Mouse (Mus musculus) hindbrain, embryonic 13.5 days (tissue): ENCODE measurements around the gene Fzd9. TPM values are rescaled to one million over a fixed set of nuclear protein-coding genes. Genes with fewer than 3 reads are reported as not detected.
"Not testable (repeated sequence)": the region's sequence is repeated elsewhere in the genome, so short reads cannot be mapped to it uniquely, and the experiment has no call there.

Experiments used
- ATAC-seq: fragments of 200-750 bp; cut with Nextera tagmentation; 2 replicates; pipeline ENCODE4 v1.8.0; 2017; ENCODE audit warnings: moderate TSS enrichment; ENCODE audit not compliant: low FRiP score
- H3K27ac ChIP-seq: fragments of 300-500 bp; sonication (generic); 2 replicates; pipeline ENCODE4 v1.5.1; 2015; ENCODE audit warnings: inconsistent platforms, mild to moderate bottlenecking, moderate library complexity
- H3K27me3 ChIP-seq: fragments of 300-500 bp; sonication (generic); 2 replicates; pipeline ENCODE4 v1.6.1; 2015; ENCODE audit warnings: mild to moderate bottlenecking, inconsistent platforms
- H3K36me3 ChIP-seq: fragments of 300-500 bp; sonication (generic); 2 replicates; pipeline ENCODE4 v1.6.1; 2015; ENCODE audit warnings: mild to moderate bottlenecking, inconsistent platforms
- H3K4me1 ChIP-seq: fragments of 300-500 bp; sonication (generic); replicated peaks from 2 replicates; pipeline ENCODE4 v1.6.1; 2015; ENCODE audit warnings: inconsistent platforms
- H3K4me2 ChIP-seq: fragments of 300-500 bp; sonication (generic); 2 replicates; pipeline ENCODE4 v1.6.1; 2015; ENCODE audit warnings: inconsistent platforms, mild to moderate bottlenecking, moderate library complexity
- H3K4me3 ChIP-seq: fragments of 300-500 bp; sonication (generic); 2 replicates; pipeline ENCODE4 v1.5.1; 2015; ENCODE audit warnings: mild to moderate bottlenecking, inconsistent platforms
- H3K9ac ChIP-seq: fragments of 300-500 bp; sonication (generic); 2 replicates; pipeline ENCODE4 v1.6.1; 2015; ENCODE audit warnings: mild to moderate bottlenecking, inconsistent platforms
- H3K9me3 ChIP-seq: fragments of 300-500 bp; sonication (generic); 2 replicates; pipeline ENCODE4 v1.6.1; 2016; ENCODE audit warnings: inconsistent platforms
- WGBS: fragments of 180-500 bp; shearing (Covaris S2); methylation state at CpG from one replicate; pipeline ENCODE4 v1.1.7; 2015; 5-methylcytosine and 5-hydroxymethylcytosine counted together
- polyA plus RNA-seq: library from polyadenylated mRNA; unstranded; fragments of >200 nt; fragmentation: Nextera tagmentation; extraction: Ambion mirVana; gene quantifications from 2 replicates; pipeline ENCODE4 v1.2.1, GENCODE M21; 2015

Gene Fzd9
- polyA plus RNA-seq, 1 experiment from 2014 or later = 14.3 TPM

DNA sequence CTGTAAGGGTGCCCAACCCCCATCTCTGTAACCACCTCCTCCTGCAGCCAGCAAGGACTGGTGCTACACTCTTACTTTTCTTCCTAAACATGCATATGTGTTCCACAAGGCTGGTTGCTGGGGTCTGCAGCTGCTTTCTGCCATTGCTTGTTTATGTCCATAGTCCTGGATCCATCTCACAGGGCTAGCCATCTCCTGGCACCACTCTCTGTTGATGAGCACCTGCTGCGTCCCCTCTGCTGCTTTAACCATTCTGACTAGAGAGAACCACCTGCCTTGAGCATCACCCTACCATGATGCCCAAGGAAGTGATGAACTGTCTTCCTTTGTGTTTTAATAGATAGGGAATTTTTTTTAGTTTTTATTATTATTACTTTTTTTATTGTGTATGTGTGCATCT is 7.9 kb downstream of the Fzd9 start:
- Histone ChIP-seq H3K9me3 (no peaks in the 10 kb centered on the region), H3K27me3 (no peaks in the 10 kb centered on the region), H3K4me2 (no peak overlapping the region), H3K27ac (no peak overlapping the region), H3K36me3 (peaks cover 91% of the 10 kb centered on the region), H3K4me1 (peaks cover 14% of the 10 kb centered on the region; the same call in 1 of the 2 replicates), H3K9ac (no peak overlapping the region), H3K4me3 (no peak overlapping the region)
- WGBS = 100% methylated on average over 1 of the region's 1 CpGs
- ATAC-seq = no peak

DNA sequence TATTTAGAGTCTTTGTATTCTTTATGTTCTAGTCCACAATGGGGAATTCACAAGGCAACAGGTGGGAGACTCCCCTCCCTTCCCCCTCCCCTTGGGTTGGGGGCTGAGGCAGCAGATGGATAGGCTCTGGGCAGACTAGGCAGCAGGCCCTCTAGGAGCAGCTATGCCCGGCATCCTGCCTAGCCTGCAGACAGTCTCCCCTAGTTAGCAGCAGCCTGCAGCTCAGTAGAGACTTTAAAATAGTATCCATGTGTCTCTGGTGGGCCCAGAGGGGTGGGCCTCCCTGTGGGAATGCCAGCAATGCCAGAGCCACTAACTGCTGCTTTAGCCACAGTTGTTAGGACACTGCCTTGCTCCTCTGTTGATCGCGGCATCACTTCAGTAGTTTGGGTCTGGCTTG is 8.4 kb downstream of the Fzd9 start:
- Histone ChIP-seq H3K36me3 (peaks cover 97% of the 10 kb centered on the region), H3K9ac (no peak overlapping the region), H3K27ac (no peak overlapping the region)

DNA sequence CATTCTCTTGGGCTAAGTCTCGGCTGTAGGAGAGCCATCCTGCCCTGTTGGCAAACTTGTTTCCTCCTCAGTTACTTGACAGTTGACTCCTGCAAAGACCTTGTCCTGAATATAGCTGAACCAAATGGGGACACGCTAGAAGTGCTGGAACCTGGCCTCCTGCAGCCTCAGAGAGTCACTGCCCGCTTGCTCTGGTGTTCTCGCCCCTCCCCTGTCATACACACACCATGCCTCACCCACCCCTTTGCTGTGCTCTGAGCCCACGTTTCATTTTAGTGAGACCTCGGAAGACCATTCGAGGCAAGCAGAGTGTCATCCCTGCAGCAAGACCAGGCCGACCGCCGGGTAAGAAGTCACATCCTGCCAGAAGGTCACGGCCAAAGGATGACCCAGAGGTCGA is 8.9 kb downstream of the Fzd9 start:
- ATAC-seq = no peak
- WGBS = 72% methylated on average over 12 of the region's 12 CpGs

More for the DNA sequence above, 8.4 kb downstream of the Fzd9 start:
- H3K4me1 ChIP-seq = peaks cover 14% of the 10 kb centered on the region; the same call in 1 of the 2 replicates
- H3K27me3 ChIP-seq = no peaks in the 10 kb centered on the region
- H3K4me3 ChIP-seq = no peak overlapping the region
- ATAC-seq = no peak
- no peaks in the 10 kb centered on the region for H3K9me3 ChIP-seq
- no peak overlapping the region for H3K4me2 ChIP-seq
- 88% methylated on average over 3 of the region's 3 CpGs for WGBS

DNA sequence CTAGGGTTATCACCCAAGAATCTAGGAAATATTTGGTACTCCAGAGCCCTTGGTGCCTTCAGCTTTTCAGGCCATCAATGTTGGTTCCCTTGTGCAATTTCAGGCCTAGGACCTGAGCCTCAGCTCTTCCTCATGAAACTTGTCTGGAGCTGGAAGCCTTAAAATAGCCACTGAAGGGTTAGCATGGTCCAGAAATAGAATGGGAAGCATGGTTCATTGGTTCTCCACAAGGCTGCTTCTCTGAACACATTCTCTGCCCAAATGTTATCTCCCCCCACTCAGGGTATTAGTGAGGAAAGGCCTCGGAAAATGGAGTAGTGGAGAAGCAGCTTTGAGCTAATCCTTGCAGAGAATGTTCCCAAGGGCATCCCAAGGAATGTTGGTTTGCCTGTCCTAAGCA is 9.6 kb downstream of the Fzd9 start:
- WGBS = 82% methylated on average over 1 of the region's 1 CpGs
- no peaks in the 10 kb centered on the region for H3K27me3 ChIP-seq
- H3K4me2 ChIP-seq = no peak overlapping the region
- H3K4me1 ChIP-seq = peaks cover 7% of the 10 kb centered on the region; the same call in 1 of the 2 replicates
- peaks cover 98% of the 10 kb centered on the region for H3K36me3 ChIP-seq
- no peak for ATAC-seq
- H3K9ac ChIP-seq = no peak overlapping the region
- no peaks in the 10 kb centered on the region for H3K9me3 ChIP-seq
- H3K4me3 ChIP-seq = no peak overlapping the region
- H3K27ac ChIP-seq = no peak overlapping the region

More for the DNA sequence above, 8.9 kb downstream of the Fzd9 start:
- Histone ChIP-seq H3K9ac (no peak overlapping the region), H3K9me3 (no peaks in the 10 kb centered on the region), H3K4me3 (no peak overlapping the region), H3K27me3 (no peaks in the 10 kb centered on the region), H3K4me2 (no peak overlapping the region), H3K27ac (no peak overlapping the region), H3K4me1 (peaks cover 9% of the 10 kb centered on the region; the same call in 1 of the 2 replicates), H3K36me3 (peaks cover 98% of the 10 kb centered on the region)

DNA sequence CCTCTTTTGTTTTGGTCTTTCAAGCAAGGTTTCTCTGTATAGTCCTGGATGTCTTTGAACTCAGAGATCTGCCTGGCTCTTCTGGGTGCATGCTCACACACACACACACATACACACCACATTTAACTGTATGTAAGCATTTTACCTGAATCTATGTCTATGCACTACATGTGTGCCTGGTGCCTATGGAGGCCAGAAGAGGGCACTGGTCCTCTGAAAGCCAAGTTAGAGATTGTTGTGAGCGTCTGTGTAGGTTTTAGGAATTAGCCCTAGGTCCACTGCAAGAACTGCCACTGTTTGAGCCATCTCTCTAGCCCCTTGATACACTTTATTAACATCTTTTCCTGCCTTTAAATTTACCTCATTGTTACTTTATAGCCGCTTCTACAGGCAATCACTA is 12.2 kb downstream of the Fzd9 start:
- peaks cover 95% of the 10 kb centered on the region for H3K36me3 ChIP-seq
- H3K4me2 ChIP-seq = no peak overlapping the region
- H3K9ac ChIP-seq = no peak overlapping the region
- WGBS = 83% methylated on average over 2 of the region's 2 CpGs
- no peak overlapping the region for H3K27ac ChIP-seq
- H3K9me3 ChIP-seq = no peaks in the 10 kb centered on the region
- H3K4me3 ChIP-seq = no peak overlapping the region
- H3K4me1 ChIP-seq = 0 out of 2 replicates have a peak, but pooled peaks cover 2% of the 10 kb centered on the region
- no peaks in the 10 kb centered on the region for H3K27me3 ChIP-seq
- no peak for ATAC-seq

DNA sequence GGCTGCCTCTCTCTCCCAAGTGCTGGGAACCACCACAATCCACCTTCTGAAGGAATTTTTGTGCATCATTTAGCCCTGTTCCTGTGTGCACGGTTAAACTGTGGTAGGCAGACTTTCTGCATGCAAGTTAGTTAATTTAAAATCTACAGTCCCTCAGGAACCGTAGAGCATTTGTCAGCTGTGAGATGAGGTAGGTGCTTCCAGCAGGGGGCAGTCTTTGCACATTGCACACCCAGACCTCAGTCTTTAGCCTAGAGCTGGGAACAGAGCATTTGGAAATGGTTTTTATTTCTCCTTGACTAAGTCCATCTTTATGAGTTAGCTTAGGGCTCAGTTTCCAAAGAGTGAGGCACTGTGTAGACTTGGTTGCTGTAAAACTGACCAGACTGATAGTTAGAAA is 14.5 kb downstream of the Fzd9 start:
- Histone ChIP-seq H3K4me3 (no peak overlapping the region), H3K36me3 (peaks cover 95% of the 10 kb centered on the region), H3K9me3 (no peaks in the 10 kb centered on the region), H3K9ac (no peak overlapping the region), H3K4me2 (no peak overlapping the region), H3K27ac (no peak overlapping the region), H3K27me3 (no peaks in the 10 kb centered on the region), H3K4me1 (no peaks in the 10 kb centered on the region)
- ATAC-seq = no peak
- WGBS = 45% methylated on average over 2 of the region's 2 CpGs

DNA sequence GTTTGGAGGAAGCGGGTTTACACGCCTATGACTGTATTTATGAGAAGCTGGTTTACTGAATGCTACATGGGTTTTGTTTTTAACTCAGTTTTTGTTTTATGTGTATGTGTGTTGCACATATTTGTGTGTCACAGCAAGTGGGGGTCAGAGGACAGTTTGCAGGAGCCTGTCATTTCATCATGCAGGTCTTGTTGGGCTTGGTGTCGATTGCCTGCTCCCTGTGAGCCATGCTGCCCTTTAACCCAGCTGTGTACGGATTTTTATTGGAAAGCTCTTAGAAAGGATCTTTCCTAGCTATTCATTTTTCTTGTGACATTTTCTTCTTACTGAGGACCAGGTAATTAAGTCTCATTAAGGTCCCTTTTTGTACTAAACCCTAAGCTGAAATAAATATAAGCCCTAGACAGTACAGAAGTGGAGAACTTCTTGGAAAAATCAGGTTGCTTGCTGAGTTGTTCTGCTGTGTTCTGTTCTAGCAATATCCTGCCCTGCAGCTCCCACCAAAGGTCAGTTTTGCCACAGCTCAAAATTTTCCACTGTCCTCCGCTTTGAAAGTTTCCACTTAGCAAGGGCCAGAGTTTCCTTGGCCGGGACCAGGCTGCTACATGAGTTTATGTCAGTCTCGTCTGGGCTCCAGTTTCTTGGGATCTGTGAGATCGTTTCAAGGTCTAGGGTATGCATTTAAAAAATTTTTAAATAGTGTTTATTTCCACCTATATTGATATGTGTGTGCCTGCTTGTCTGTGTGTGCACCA is 17.7 kb downstream of the Fzd9 start:
- 89% methylated on average over 8 of the region's 8 CpGs for WGBS
- no peak overlapping the region for H3K27ac ChIP-seq
- H3K36me3 ChIP-seq = peaks cover 91% of the 10 kb centered on the region
- no peak overlapping the region for H3K4me2 ChIP-seq
- H3K9me3 ChIP-seq = no peaks in the 10 kb centered on the region
- no peaks in the 10 kb centered on the region for H3K4me1 ChIP-seq
- no peaks in the 10 kb centered on the region for H3K27me3 ChIP-seq
- no peak overlapping the region for H3K9ac ChIP-seq
- no peak for ATAC-seq
- no peak overlapping the region for H3K4me3 ChIP-seq

DNA sequence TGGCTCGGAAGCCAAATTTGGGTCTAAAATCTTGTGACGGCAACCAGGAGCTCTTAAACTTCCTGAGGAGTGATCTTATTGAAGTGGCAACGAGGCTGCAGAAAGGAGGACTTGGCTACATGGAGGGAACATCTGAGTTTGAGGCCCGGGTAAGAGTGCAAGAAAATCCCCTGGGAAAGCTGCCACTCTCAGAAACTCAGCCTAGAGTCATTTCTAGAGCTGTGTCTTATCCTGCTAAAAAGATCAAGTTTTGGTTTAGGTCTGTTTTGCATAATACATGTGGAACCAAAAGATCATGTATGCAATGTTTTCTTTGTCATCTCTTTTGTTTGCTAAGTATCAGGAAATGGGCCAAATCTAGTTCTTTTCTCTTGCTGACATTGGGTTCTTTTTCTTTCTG is 20.8 kb downstream of the Fzd9 start:
- Histone ChIP-seq H3K9ac (no peak overlapping the region), H3K36me3 (peaks cover 89% of the 10 kb centered on the region), H3K4me1 (no peaks in the 10 kb centered on the region), H3K27ac (no peak overlapping the region), H3K27me3 (no peaks in the 10 kb centered on the region), H3K4me3 (no peak overlapping the region), H3K4me2 (no peak overlapping the region), H3K9me3 (no peaks in the 10 kb centered on the region)
- WGBS = 91% methylated on average over 4 of the region's 4 CpGs
- ATAC-seq = no peak

DNA sequence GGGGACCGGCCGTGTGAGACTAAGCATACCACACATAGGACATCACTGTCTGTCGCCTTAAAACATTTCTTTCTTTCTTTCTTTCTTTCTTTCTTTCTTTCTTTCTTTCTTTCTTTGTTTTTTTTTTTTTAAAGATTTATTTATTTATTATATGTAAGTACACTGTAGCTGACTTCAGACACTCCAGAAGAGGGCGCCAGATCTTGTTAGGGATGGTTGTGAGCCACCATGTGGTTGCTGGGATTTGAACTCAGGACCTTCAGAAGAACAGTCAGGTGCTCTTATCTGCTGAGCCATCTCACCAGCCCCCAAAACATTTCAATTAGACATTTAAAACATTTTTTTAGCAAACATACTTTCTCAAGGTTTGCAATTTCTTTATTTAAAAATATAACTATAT is 25.2 kb downstream of the Fzd9 start:
- H3K36me3 ChIP-seq = peaks cover 87% of the 10 kb centered on the region
- ATAC-seq, H3K4me2 ChIP-seq, H3K4me1 ChIP-seq, H3K4me3 ChIP-seq, H3K9ac ChIP-seq, H3K27me3 ChIP-seq, H3K9me3 ChIP-seq, H3K27ac ChIP-seq: not testable (repeated sequence)
- WGBS = 94% methylated on average over 4 of the region's 4 CpGs

DNA sequence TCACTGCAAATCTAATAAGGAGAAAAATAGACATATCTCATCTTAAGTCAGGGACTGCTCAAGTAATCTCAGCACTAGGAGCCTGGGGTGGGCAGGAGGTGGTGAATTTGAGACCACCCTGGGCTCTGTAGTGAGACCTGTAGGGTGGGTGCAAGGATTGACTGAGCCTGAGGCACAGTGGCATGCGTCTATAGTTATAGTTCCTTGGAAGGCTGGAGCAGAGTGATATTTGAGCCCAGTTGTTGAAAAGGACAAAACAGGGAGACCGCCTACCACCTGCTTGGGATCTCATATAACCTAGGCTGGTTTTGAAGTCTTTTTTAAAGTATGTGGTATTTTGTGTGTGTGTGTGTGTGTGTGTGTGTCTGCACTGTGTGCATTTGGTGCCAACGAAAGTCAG is 26.9 kb downstream of the Fzd9 start:
- no peaks in the 10 kb centered on the region for H3K27me3 ChIP-seq
- no peak overlapping the region for H3K27ac ChIP-seq
- H3K4me2 ChIP-seq = no peak overlapping the region
- WGBS = 95% methylated on average over 3 of the region's 3 CpGs
- peaks cover 80% of the 10 kb centered on the region for H3K36me3 ChIP-seq
- H3K9ac ChIP-seq = no peak overlapping the region
- ATAC-seq = no peak
- no peaks in the 10 kb centered on the region for H3K9me3 ChIP-seq
- no peak overlapping the region for H3K4me3 ChIP-seq
- H3K4me1 ChIP-seq = no peaks in the 10 kb centered on the region

DNA sequence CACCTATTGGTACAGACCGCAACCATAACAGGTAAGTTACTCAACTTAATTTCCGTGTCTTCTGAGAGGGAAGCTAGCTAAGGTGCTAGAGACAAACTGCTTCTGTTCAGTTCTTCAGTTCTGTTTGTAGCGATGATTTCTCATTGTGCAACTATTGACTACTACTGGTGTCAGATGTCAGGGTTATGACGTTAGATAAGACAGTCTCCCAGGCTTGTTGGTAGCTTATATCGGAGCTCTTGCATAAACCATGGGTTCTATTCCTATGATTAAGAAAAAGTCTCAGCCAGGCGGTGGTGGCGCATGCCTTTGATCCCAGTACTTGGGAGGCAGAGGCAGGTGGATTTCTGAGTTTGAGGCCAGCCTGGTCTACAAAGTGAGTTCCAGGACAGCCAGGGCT is 29.0 kb downstream of the Fzd9 start:
- Histone ChIP-seq H3K9me3 (no peaks in the 10 kb centered on the region), H3K4me1 (no peaks in the 10 kb centered on the region), H3K36me3 (peaks cover 81% of the 10 kb centered on the region), H3K9ac (no peak overlapping the region), H3K4me3 (no peak overlapping the region), H3K27me3 (no peaks in the 10 kb centered on the region), H3K4me2 (no peak overlapping the region), H3K27ac (no peak overlapping the region)
- 96% methylated on average over 7 of the region's 7 CpGs for WGBS
- no peak for ATAC-seq

DNA sequence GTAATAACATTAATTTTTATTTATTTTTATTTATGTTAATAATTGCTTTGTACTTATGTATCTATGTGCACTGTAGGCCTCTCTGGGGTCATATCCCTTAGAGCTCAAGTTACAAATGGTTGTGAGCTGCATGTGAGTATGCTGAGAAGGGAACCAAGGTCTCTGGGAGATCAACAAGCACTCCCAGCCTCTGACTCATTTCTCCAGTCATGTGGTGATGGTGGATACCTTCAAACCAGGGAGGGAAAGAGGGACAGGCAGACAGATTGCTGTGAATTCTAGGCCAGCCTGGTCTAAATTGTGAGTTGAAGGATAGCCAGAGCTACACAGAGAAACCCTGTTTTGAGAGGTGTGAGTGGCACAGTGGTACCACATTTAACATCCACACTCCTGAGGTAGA is 30.1 kb downstream of the Fzd9 start:
- Histone ChIP-seq H3K9me3 (no peaks in the 10 kb centered on the region), H3K4me3 (no peak overlapping the region), H3K27me3 (no peaks in the 10 kb centered on the region), H3K36me3 (peaks cover 83% of the 10 kb centered on the region), H3K4me1 (no peaks in the 10 kb centered on the region), H3K4me2 (no peak overlapping the region), H3K9ac (no peak overlapping the region), H3K27ac (no peak overlapping the region)
- no peak for ATAC-seq

DNA sequence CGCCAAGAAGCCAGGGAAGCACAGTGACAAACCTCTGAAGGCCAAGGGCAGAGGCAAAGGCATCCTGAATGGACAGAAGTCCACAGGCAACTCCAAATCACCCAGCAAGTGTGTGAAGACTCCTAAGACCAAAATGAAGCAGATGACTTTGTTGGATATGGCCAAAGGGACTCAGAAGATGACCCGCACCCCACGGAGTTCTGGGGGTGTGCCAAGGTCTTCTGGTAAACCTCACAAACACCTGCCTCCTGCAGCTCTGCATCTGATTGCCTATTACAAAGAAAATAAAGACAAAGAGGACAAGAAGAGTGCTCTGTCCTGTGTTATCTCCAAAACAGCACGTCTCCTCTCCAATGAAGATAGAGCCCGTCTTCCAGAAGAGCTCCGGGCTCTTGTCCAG is 34.2 kb downstream of the Fzd9 start:
- no peak overlapping the region for H3K4me3 ChIP-seq
- peaks cover 86% of the 10 kb centered on the region for H3K36me3 ChIP-seq
- no peaks in the 10 kb centered on the region for H3K9me3 ChIP-seq
- ATAC-seq = no peak
- H3K27me3 ChIP-seq = no peaks in the 10 kb centered on the region
- WGBS = 95% methylated on average over 6 of the region's 6 CpGs
- no peaks in the 10 kb centered on the region for H3K4me1 ChIP-seq
- no peak overlapping the region for H3K27ac ChIP-seq
- H3K9ac ChIP-seq = no peak overlapping the region
- no peak overlapping the region for H3K4me2 ChIP-seq
